Mouse (Mus musculus): ENCODE measurements around the gene Creb5. TPM values are rescaled to one million over a fixed set of nuclear protein-coding genes. Genes with fewer than 3 reads are reported as not detected.

Creb5 gene
- polyA plus RNA-seq, 1 experiment: 6.1 TPM

- Histone ChIP-seq H3K9ac (ENCODE audit: low read depth, poor library complexity, severe bottlenecking) (no peak overlapping the region), H3K36me3 (ENCODE audit: control insufficient read depth, insufficient read depth, low read length, poor library complexity, severe bottlenecking) (no peaks in the 10 kb centered on the region), H3K27me3 (ENCODE audit: control insufficient read depth, insufficient read depth, low read length, poor library complexity, severe bottlenecking) (no peaks in the 10 kb centered on the region), H3K27ac (ENCODE audit: insufficient read depth, low read length) (no peak overlapping the region), H3K4me1 (ENCODE audit: control insufficient read depth, insufficient read depth, low read length) (no peaks in the 10 kb centered on the region), H3K9me3 (replicated peaks; ENCODE audit: control insufficient read depth, insufficient read depth, low read length, poor library complexity, severe bottlenecking) (no peaks in the 10 kb centered on the region), H3K4me3 (ENCODE audit: low read depth, low read length) (no peak overlapping the region)
- no peak for TF ChIP-seq CTCF (IDR thresholded peaks at IDR 0.05; ENCODE audit: low read depth, low read length)
- no peak for TF ChIP-seq EP300 (IDR thresholded peaks at IDR 0.05; ENCODE audit: insufficient read depth, low read depth, low read length)
- no peak for TF ChIP-seq POLR2A (IDR thresholded peaks at IDR 0.05; ENCODE audit: insufficient read depth, low read length)
Observed at GRCm38 (mm10) chr6:53618164-53618563, 331.1 kb downstream of the Creb5 start.

GRCm38 (mm10) chr6:53619676-53620075, 332.6 kb downstream of the Creb5 start:
- Histone ChIP-seq H3K27me3 (ENCODE audit: control insufficient read depth, insufficient read depth, low read length, poor library complexity, severe bottlenecking) (no peaks in the 10 kb centered on the region), H3K9me3 (replicated peaks; ENCODE audit: control insufficient read depth, insufficient read depth, low read length, poor library complexity, severe bottlenecking) (no peaks in the 10 kb centered on the region), H3K4me3 (ENCODE audit: low read depth, low read length) (no peak overlapping the region), H3K4me1 (ENCODE audit: control insufficient read depth, insufficient read depth, low read length) (no peaks in the 10 kb centered on the region), H3K36me3 (ENCODE audit: control insufficient read depth, insufficient read depth, low read length, poor library complexity, severe bottlenecking) (no peaks in the 10 kb centered on the region), H3K27ac (ENCODE audit: insufficient read depth, low read length) (no peak overlapping the region), H3K9ac (ENCODE audit: low read depth, poor library complexity, severe bottlenecking) (no peak overlapping the region)
- TF ChIP-seq CTCF (IDR thresholded peaks at IDR 0.05; ENCODE audit: low read depth, low read length) (no peak), EP300 (IDR thresholded peaks at IDR 0.05; ENCODE audit: insufficient read depth, low read depth, low read length) (no peak), POLR2A (IDR thresholded peaks at IDR 0.05; ENCODE audit: insufficient read depth, low read length) (no peak)

GRCm38 (mm10) chr6:53621295-53621694, 334.2 kb downstream of the Creb5 start:
- Histone ChIP-seq H3K4me3 (ENCODE audit: low read depth, low read length) (no peak overlapping the region), H3K27me3 (ENCODE audit: control insufficient read depth, insufficient read depth, low read length, poor library complexity, severe bottlenecking) (no peaks in the 10 kb centered on the region), H3K4me1 (ENCODE audit: control insufficient read depth, insufficient read depth, low read length) (no peaks in the 10 kb centered on the region), H3K9ac (ENCODE audit: low read depth, poor library complexity, severe bottlenecking) (no peak overlapping the region), H3K36me3 (ENCODE audit: control insufficient read depth, insufficient read depth, low read length, poor library complexity, severe bottlenecking) (no peaks in the 10 kb centered on the region), H3K9me3 (replicated peaks; ENCODE audit: control insufficient read depth, insufficient read depth, low read length, poor library complexity, severe bottlenecking) (no peaks in the 10 kb centered on the region), H3K27ac (ENCODE audit: insufficient read depth, low read length) (no peak overlapping the region)
- TF ChIP-seq CTCF (IDR thresholded peaks at IDR 0.05; ENCODE audit: low read depth, low read length) (no peak), POLR2A (IDR thresholded peaks at IDR 0.05; ENCODE audit: insufficient read depth, low read length) (no peak), EP300 (IDR thresholded peaks at IDR 0.05; ENCODE audit: insufficient read depth, low read depth, low read length) (no peak)

- Histone ChIP-seq H3K9me3 (replicated peaks; ENCODE audit: control insufficient read depth, insufficient read depth, low read length, poor library complexity, severe bottlenecking) (no peaks in the 10 kb centered on the region), H3K27me3 (ENCODE audit: control insufficient read depth, insufficient read depth, low read length, poor library complexity, severe bottlenecking) (no peaks in the 10 kb centered on the region), H3K4me3 (ENCODE audit: low read depth, low read length) (no peak overlapping the region), H3K27ac (ENCODE audit: insufficient read depth, low read length) (no peak overlapping the region), H3K4me1 (ENCODE audit: control insufficient read depth, insufficient read depth, low read length) (no peaks in the 10 kb centered on the region), H3K9ac (ENCODE audit: low read depth, poor library complexity, severe bottlenecking) (no peak overlapping the region), H3K36me3 (ENCODE audit: control insufficient read depth, insufficient read depth, low read length, poor library complexity, severe bottlenecking) (no peaks in the 10 kb centered on the region)
- TF ChIP-seq POLR2A (IDR thresholded peaks at IDR 0.05; ENCODE audit: insufficient read depth, low read length) (no peak), EP300 (IDR thresholded peaks at IDR 0.05; ENCODE audit: insufficient read depth, low read depth, low read length) (no peak), CTCF (IDR thresholded peaks at IDR 0.05; ENCODE audit: low read depth, low read length) (no peak)
Observed at GRCm38 (mm10) chr6:53624455-53625276, 337.6 kb downstream of the Creb5 start.

- H3K36me3 ChIP-seq (ENCODE audit: control insufficient read depth, insufficient read depth, low read length, poor library complexity, severe bottlenecking): no peaks in the 10 kb centered on the region
- no peak overlapping the region for H3K4me3 ChIP-seq (ENCODE audit: low read depth, low read length)
- H3K9ac ChIP-seq (ENCODE audit: low read depth, poor library complexity, severe bottlenecking): no peak overlapping the region
- H3K4me1 ChIP-seq (ENCODE audit: control insufficient read depth, insufficient read depth, low read length): no peaks in the 10 kb centered on the region
- H3K27ac ChIP-seq (ENCODE audit: insufficient read depth, low read length): no peak overlapping the region
- H3K27me3 ChIP-seq (ENCODE audit: control insufficient read depth, insufficient read depth, low read length, poor library complexity, severe bottlenecking): no peaks in the 10 kb centered on the region
- no peak for TF ChIP-seq EP300 (IDR thresholded peaks at IDR 0.05; ENCODE audit: insufficient read depth, low read depth, low read length)
- H3K9me3 ChIP-seq (replicated peaks; ENCODE audit: control insufficient read depth, insufficient read depth, low read length, poor library complexity, severe bottlenecking): no peaks in the 10 kb centered on the region
Observed at GRCm38 (mm10) chr6:53626044-53626443, 339.0 kb downstream of the Creb5 start.

GRCm38 (mm10) chr6:53628714-53629113, 341.6 kb downstream of the Creb5 start:
- Histone ChIP-seq H3K27ac (ENCODE audit: insufficient read depth, low read length) (no peak overlapping the region), H3K27me3 (ENCODE audit: control insufficient read depth, insufficient read depth, low read length, poor library complexity, severe bottlenecking) (no peaks in the 10 kb centered on the region), H3K4me3 (ENCODE audit: low read depth, low read length) (no peak overlapping the region), H3K4me1 (ENCODE audit: control insufficient read depth, insufficient read depth, low read length) (no peaks in the 10 kb centered on the region), H3K36me3 (ENCODE audit: control insufficient read depth, insufficient read depth, low read length, poor library complexity, severe bottlenecking) (no peaks in the 10 kb centered on the region), H3K9me3 (replicated peaks; ENCODE audit: control insufficient read depth, insufficient read depth, low read length, poor library complexity, severe bottlenecking) (no peaks in the 10 kb centered on the region), H3K9ac (ENCODE audit: low read depth, poor library complexity, severe bottlenecking) (no peak overlapping the region)
- TF ChIP-seq EP300 (IDR thresholded peaks at IDR 0.05; ENCODE audit: insufficient read depth, low read depth, low read length): no peak
- TF ChIP-seq POLR2A (IDR thresholded peaks at IDR 0.05; ENCODE audit: insufficient read depth, low read length): no peak
- TF ChIP-seq CTCF (IDR thresholded peaks at IDR 0.05; ENCODE audit: low read depth, low read length): no peak

Data from ES-Bruce4 (cell line).